Mouse (Mus musculus): ENCODE data around the gene Crmp1.

- TF ChIP-seq POLR2A (IDR thresholded peaks at IDR 0.05; ENCODE audit: low read depth, low read length) (no peak), NELFE (IDR thresholded peaks at IDR 0.05; ENCODE audit: low read depth, low read length) (no peak), JUN (IDR thresholded peaks at IDR 0.05; ENCODE audit: insufficient read depth, low read depth, low read length) (no peak), CTCF (conservative IDR thresholded peaks at IDR 0.05 in 1 of 2, IDR thresholded peaks at IDR 0.05 in 1 of 2; ENCODE audit: low read depth in 2 of 2, low read length in 2 of 2) (no peak), USF1 (IDR thresholded peaks at IDR 0.05; ENCODE audit: low read depth, low read length) (no peak), ZC3H11A (IDR thresholded peaks at IDR 0.05; ENCODE audit: low read depth, low read length) (no peak), CHD2 (IDR thresholded peaks at IDR 0.05; ENCODE audit: low read length) (no peak), MAX (IDR thresholded peaks at IDR 0.05; ENCODE audit: low read length) (no peak), USF2 (conservative IDR thresholded peaks at IDR 0.05; ENCODE audit: low read depth, low read length) (no peak), MXI1 (IDR thresholded peaks at IDR 0.05; ENCODE audit: low read depth, low read length) (no peak), MEF2A (IDR thresholded peaks at IDR 0.05; ENCODE audit: borderline replicate concordance, low read depth, low read length) (no peak)
These were observed 19.4 kb upstream of the Crmp1 start for GRCm38 (mm10) chr5:37222316-37222715.

All from CH12.LX (cell line).